Comparison of ENCODE assay signal across 9 mouse cellular contexts in the genomic region with DNA sequence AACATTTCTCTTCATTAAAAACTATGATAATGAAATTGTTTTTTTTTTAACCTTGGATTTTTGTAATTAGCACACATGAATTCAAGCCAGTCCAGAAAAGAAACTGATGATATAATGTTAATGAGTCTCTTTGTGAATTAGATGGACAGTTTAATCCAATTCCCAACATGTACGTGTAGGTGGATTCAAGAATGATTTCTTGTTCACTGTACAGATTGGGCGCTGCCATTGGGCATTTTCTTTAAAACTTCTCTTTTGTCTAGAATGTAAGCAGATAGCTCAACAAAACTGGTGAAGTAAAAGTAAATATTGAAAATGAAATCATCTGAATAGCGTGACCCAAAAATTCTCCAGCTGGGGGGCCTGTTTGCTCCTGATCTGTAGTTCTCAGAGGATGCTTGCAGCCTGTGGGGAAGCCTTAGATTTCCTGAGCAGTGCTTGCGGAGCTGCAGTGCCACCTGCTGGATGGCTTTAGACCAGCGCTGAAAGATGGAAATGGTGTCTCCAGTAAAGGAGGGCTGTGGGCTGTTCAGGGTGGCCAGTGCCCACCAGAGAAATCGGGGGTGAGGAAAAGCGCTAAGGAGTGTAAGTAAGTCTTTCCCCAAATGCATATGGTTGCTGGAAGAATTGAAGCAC. TPM values are rescaled to one million over a fixed set of nuclear protein-coding genes. Genes with fewer than 3 reads are reported as not detected.
DNase-seq lines count a peak whose midpoint lies in the region; ATAC-seq and TF ChIP-seq lines count a peak whose summit lies in the region.
"Had no signal": no experiment of that assay in that cellular context is flagged by ENCODE, and none has a peak within 500 bp of the region (broad histone marks: within the 10 kb centered on the region; RNA-seq: fewer than 3 reads in every experiment).

No protein-coding gene starts in this region.

- no peaks in the 10 kb centered on the region; the same call in 1 of the 2 replicates for H3K4me1 ChIP-seq in bone marrow, adult 2 months (ENCODE audit: control insufficient read depth, insufficient read depth, low read length)
- H3K4me1 ChIP-seq in embryonic facial prominence, embryonic 15.5 days, result no peaks in the 10 kb centered on the region
- H3K4me1 ChIP-seq in heart, embryonic 16.5 days (ENCODE audit: control insufficient read depth, insufficient read depth, low read length), result no peaks in the 10 kb centered on the region
- no peaks in the 10 kb centered on the region for H3K4me1 ChIP-seq in liver, embryonic 13.5 days (replicated peaks)
- H3K4me1 ChIP-seq in neural tube, embryonic 12.5 days, result no peaks in the 10 kb centered on the region
- H3K4me1 ChIP-seq in stomach, embryonic 16.5 days (ENCODE audit: control insufficient read depth, insufficient read depth, low read length), result no peaks in the 10 kb centered on the region
- H3K4me1 ChIP-seq: embryonic facial prominence, embryonic 12.5 days had no signal

- peak; percentile 77 for TF ChIP-seq CTCF in C2C12 (IDR thresholded peaks at IDR 0.05; ENCODE audit: control insufficient read depth, insufficient read depth, insufficient read length)
- peak; percentile 94 for TF ChIP-seq CTCF in bone marrow, adult 2 months (IDR thresholded peaks at IDR 0.05; ENCODE audit: control insufficient read depth, insufficient read depth, low read length)

- no peak for TF ChIP-seq POLR2A in bone marrow, adult 2 months (IDR thresholded peaks at IDR 0.05; ENCODE audit: borderline replicate concordance, control insufficient read depth, low read depth, low read length)

- ATAC-seq in embryonic facial prominence, embryonic 15.5 days (ENCODE audit: insufficient number of reproducible peaks, low FRiP score, low TSS enrichment, low read depth), result peak; percentile 73; the same call in 1 of the 2 replicates
- peak; percentile 23; the same call in 1 of the 2 replicates for ATAC-seq in heart, embryonic 16.5 days (replicated peaks; ENCODE audit: extremely low read depth, insufficient read depth, low FRiP score)
- ATAC-seq in liver, embryonic 13.5 days (ENCODE audit: low read depth), result 0 out of 2 replicates have a peak, but pooled peaks have one; percentile 31
- ATAC-seq in neural tube, embryonic 12.5 days (ENCODE audit: low FRiP score, low read depth), result peak; percentile 89
- ATAC-seq in stomach, embryonic 16.5 days (ENCODE audit: insufficient read depth, low FRiP score), result peak; percentile 58; the same call in 1 of the 2 replicates

- DNase-seq in kidney, postnatal 14 days, result peak; percentile 85
- peak; percentile 42 for DNase-seq in liver, embryonic 13.5 days

- H3K9ac ChIP-seq in embryonic facial prominence, embryonic 15.5 days, result no peak overlapping the region
- H3K9ac ChIP-seq in heart, embryonic 16.5 days (ENCODE audit: low read length), result no peak overlapping the region
- no peak overlapping the region for H3K9ac ChIP-seq in liver, embryonic 13.5 days
- no peak overlapping the region for H3K9ac ChIP-seq in neural tube, embryonic 12.5 days
- H3K9ac ChIP-seq in stomach, embryonic 16.5 days (ENCODE audit: low read length), result no peak overlapping the region
- H3K9ac ChIP-seq: embryonic facial prominence, embryonic 12.5 days had no signal

- H3K36me3 ChIP-seq in C2C12 (ENCODE audit: control insufficient read depth, insufficient read depth), result peaks cover 85% of the 10 kb centered on the region
- H3K36me3 ChIP-seq in embryonic facial prominence, embryonic 15.5 days, result peaks cover 39% of the 10 kb centered on the region
- peaks cover 23% of the 10 kb centered on the region; the same call in 1 of the 2 replicates for H3K36me3 ChIP-seq in heart, embryonic 16.5 days (ENCODE audit: control insufficient read depth, insufficient read depth)
- H3K36me3 ChIP-seq in liver, embryonic 13.5 days, result peaks cover 29% of the 10 kb centered on the region
- peaks cover 22% of the 10 kb centered on the region for H3K36me3 ChIP-seq in neural tube, embryonic 12.5 days
- no peaks in the 10 kb centered on the region for H3K36me3 ChIP-seq in stomach, embryonic 16.5 days (ENCODE audit: control insufficient read depth, insufficient read depth, low read length)

- WGBS in bone marrow, adult 2 months, result 37% methylated on average over 7 of the region's 7 CpGs
- WGBS in embryonic facial prominence, embryonic 15.5 days, result 36% methylated on average over 7 of the region's 7 CpGs
- WGBS in heart, embryonic 16.5 days, result 40% methylated on average over 7 of the region's 7 CpGs
- 39% methylated on average over 7 of the region's 7 CpGs for WGBS in liver, embryonic 13.5 days (ENCODE audit: insufficient replicate concordance)
- 45% methylated on average over 7 of the region's 7 CpGs for WGBS in neural tube, embryonic 12.5 days
- 33% methylated on average over 7 of the region's 7 CpGs for WGBS in stomach, embryonic 16.5 days

- peaks cover 6% of the 10 kb centered on the region for H3K79me3 ChIP-seq in C2C12 (ENCODE audit: low read depth)

- peaks cover 6% of the 10 kb centered on the region for H3K79me2 ChIP-seq in C2C12 (ENCODE audit: control insufficient read depth, insufficient read depth)

- no peaks in the 10 kb centered on the region for H3K27me3 ChIP-seq in C2C12 (ENCODE audit: control insufficient read depth, insufficient read depth, insufficient read length)
- H3K27me3 ChIP-seq in embryonic facial prominence, embryonic 15.5 days, result no peaks in the 10 kb centered on the region
- H3K27me3 ChIP-seq in heart, embryonic 16.5 days (ENCODE audit: control insufficient read depth, insufficient read depth, low read length), result no peaks in the 10 kb centered on the region
- no peaks in the 10 kb centered on the region for H3K27me3 ChIP-seq in liver, embryonic 13.5 days
- H3K27me3 ChIP-seq in neural tube, embryonic 12.5 days (replicated peaks), result no peaks in the 10 kb centered on the region
- H3K27me3 ChIP-seq in stomach, embryonic 16.5 days (ENCODE audit: control insufficient read depth, insufficient read depth, low read length), result no peaks in the 10 kb centered on the region
- H3K27me3 ChIP-seq: embryonic facial prominence, embryonic 12.5 days had no signal

- no peaks in the 10 kb centered on the region for H3K9me3 ChIP-seq in embryonic facial prominence, embryonic 15.5 days (replicated peaks)
- no peaks in the 10 kb centered on the region for H3K9me3 ChIP-seq in heart, embryonic 16.5 days (replicated peaks; ENCODE audit: control insufficient read depth, low read length)
- H3K9me3 ChIP-seq in liver, embryonic 13.5 days (replicated peaks), result no peaks in the 10 kb centered on the region
- no peaks in the 10 kb centered on the region for H3K9me3 ChIP-seq in neural tube, embryonic 12.5 days
- H3K9me3 ChIP-seq in stomach, embryonic 16.5 days (replicated peaks; ENCODE audit: control insufficient read depth, low read length), result no peaks in the 10 kb centered on the region
- H3K9me3 ChIP-seq: embryonic facial prominence, embryonic 12.5 days had no signal

- H3ac ChIP-seq in C2C12 (ENCODE audit: control insufficient read depth, insufficient read length, low read depth), result no peak overlapping the region

- no peak overlapping the region for H3K4me3 ChIP-seq in C2C12 (ENCODE audit: insufficient read depth, poor library complexity, severe bottlenecking)
- no peak overlapping the region for H3K4me3 ChIP-seq in bone marrow, adult 2 months (replicated peaks; ENCODE audit: control insufficient read depth, low read depth, low read length)
- H3K4me3 ChIP-seq in embryonic facial prominence, embryonic 15.5 days (replicated peaks), result no peak overlapping the region
- no peak overlapping the region for H3K4me3 ChIP-seq in heart, embryonic 16.5 days (ENCODE audit: low read length)
- H3K4me3 ChIP-seq in liver, embryonic 13.5 days (replicated peaks), result no peak overlapping the region
- no peak overlapping the region for H3K4me3 ChIP-seq in neural tube, embryonic 12.5 days
- no peak overlapping the region for H3K4me3 ChIP-seq in stomach, embryonic 16.5 days (replicated peaks; ENCODE audit: low read length)
- H3K4me3 ChIP-seq: embryonic facial prominence, embryonic 12.5 days had no signal

- no peak overlapping the region for H3K27ac ChIP-seq in bone marrow, adult 2 months (ENCODE audit: control insufficient read depth, insufficient read depth, low read depth, low read length, poor library complexity)
- no peak overlapping the region for H3K27ac ChIP-seq in embryonic facial prominence, embryonic 15.5 days (replicated peaks)
- H3K27ac ChIP-seq in heart, embryonic 16.5 days (ENCODE audit: low read length), result no peak overlapping the region
- no peak overlapping the region for H3K27ac ChIP-seq in liver, embryonic 13.5 days
- no peak overlapping the region for H3K27ac ChIP-seq in neural tube, embryonic 12.5 days
- no peak overlapping the region for H3K27ac ChIP-seq in stomach, embryonic 16.5 days (ENCODE audit: low read length)
- H3K27ac ChIP-seq: embryonic facial prominence, embryonic 12.5 days had no signal

- H3K4me2 ChIP-seq in embryonic facial prominence, embryonic 15.5 days (replicated peaks), result no peak overlapping the region
- no peak overlapping the region for H3K4me2 ChIP-seq in heart, embryonic 16.5 days (ENCODE audit: low read depth, low read length)
- H3K4me2 ChIP-seq in liver, embryonic 13.5 days, result no peak overlapping the region
- no peak overlapping the region for H3K4me2 ChIP-seq in neural tube, embryonic 12.5 days (replicated peaks)
- no peak overlapping the region for H3K4me2 ChIP-seq in stomach, embryonic 16.5 days (ENCODE audit: low read depth, low read length)
- H3K4me2 ChIP-seq: embryonic facial prominence, embryonic 12.5 days had no signal

TF ChIP-seq in C2C12, 6 proteins besides CTCF, POLR2A, EP300 and RAD21:
- TF ChIP-seq FOSL1 (IDR thresholded peaks at IDR 0.05; ENCODE audit: insufficient read depth, low read length, poor library complexity, severe bottlenecking), result no peak
- TF ChIP-seq CEBPB (IDR thresholded peaks at IDR 0.05; ENCODE audit: low read depth), result no peak
- TF ChIP-seq MYOD1 (IDR thresholded peaks at IDR 0.05; ENCODE audit: control insufficient read depth, insufficient read length, low read depth), result no peak
- TF ChIP-seq MAX (IDR thresholded peaks at IDR 0.05), result no peak
- TF ChIP-seq MYOG (IDR thresholded peaks at IDR 0.05; ENCODE audit: control insufficient read depth, extremely low read depth, insufficient read length), result no peak
- TF ChIP-seq USF1 (IDR thresholded peaks at IDR 0.05; ENCODE audit: low read depth), result no peak

RNA-seq across cellular contexts. Expression of gene Spred1, which starts 59.2 kb away (rescaled TPM):
- polyA plus RNA-seq in C2C12 (2012; fragmentation: generic; extraction: Trizol), result 13.0 TPM
- 3.2 and 5.6 TPM in 2 replicates for polyA plus RNA-seq in bone marrow, adult 2 months (2011; ENCODE audit: insufficient read depth, insufficient read length, low replicate concordance, missing spikeins)
- 17.5 and 18.9 TPM in 2 replicates for polyA plus RNA-seq in embryonic facial prominence, embryonic 15.5 days (2015; fragmentation: Nextera tagmentation; extraction: Ambion mirVana)
- polyA plus RNA-seq in heart, embryonic 16.5 days (2015; fragmentation: Nextera tagmentation; extraction: Ambion mirVana), result 3.7 and 5.2 TPM in 2 replicates
- polyA plus RNA-seq in liver, embryonic 13.5 days (2015; fragmentation: Nextera tagmentation; extraction: Ambion mirVana), result 2.6 and 2.7 TPM in 2 replicates
- 20.6 and 21.7 TPM in 2 replicates for polyA plus RNA-seq in neural tube, embryonic 12.5 days (2016; fragmentation: Nextera tagmentation; extraction: Ambion mirVana)
- polyA plus RNA-seq in stomach, embryonic 16.5 days (2015; fragmentation: Nextera tagmentation; extraction: Ambion mirVana), result 6.4 and 6.5 TPM in 2 replicates

Comparison
In these comparisons a context has a peak if more than half of its experiments do, and no peak if none do; other contexts are left out.
1. ATAC-seq: peak in every context shown above with its lines; median percentile 89 in neural tube, embryonic 12.5 days; 73 in embryonic facial prominence, embryonic 15.5 days; 58 in stomach, embryonic 16.5 days; 31 in liver, embryonic 13.5 days; 23 in heart, embryonic 16.5 days.